Mouse (Mus musculus) heart, embryonic 10.5 days (tissue): ENCODE measurements at regions not wholly inside any gene's neighbourhood (a gene's known extent, or its start where the extent isn't known, plus 50 kb on each side); places are given as distances from the start of the nearest gene placed in this dataset.
"Not testable (repeated sequence)": the region's sequence is repeated elsewhere in the genome, so short reads cannot be mapped to it uniquely, and the experiment has no call there.

ENCODE experiments used
- DNase-seq: peaks from one replicate; pipeline ENCODE4 v3.0.0-alpha.2; 2017; ENCODE audit warnings: low spot score
- H3K27ac ChIP-seq: fragments of 300-500 bp; sonication (generic); 2 replicates; pipeline ENCODE4 v1.5.1; 2016; ENCODE audit warnings: mild to moderate bottlenecking
- H3K27me3 ChIP-seq: fragments of 300-500 bp; sonication (generic); 2 replicates; pipeline ENCODE4 v1.6.1; 2016; ENCODE audit warnings: mild to moderate bottlenecking; ENCODE audit not compliant: poor library complexity, insufficient read depth, severe bottlenecking
- H3K36me3 ChIP-seq: fragments of 300-500 bp; sonication (generic); 2 replicates; pipeline ENCODE4 v1.6.1; 2016; ENCODE audit warnings: mild to moderate bottlenecking, moderate library complexity
- H3K4me1 ChIP-seq: fragments of 300-500 bp; sonication (generic); 2 replicates; pipeline ENCODE4 v1.6.1; 2016; ENCODE audit warnings: mild to moderate bottlenecking
- H3K4me3 ChIP-seq: fragments of 300-500 bp; sonication (generic); 2 replicates; pipeline ENCODE4 v1.5.1; 2016; ENCODE audit warnings: mild to moderate bottlenecking, moderate library complexity
- H3K9me3 ChIP-seq: fragments of 300-500 bp; sonication (generic); 2 replicates; pipeline ENCODE4 v1.6.1; 2016; ENCODE audit warnings: mild to moderate bottlenecking, moderate library complexity
- WGBS: fragments of 180-500 bp; shearing (Covaris S2); methylation state at CpG from one replicate; pipeline ENCODE4 v1.1.7; 2016; 5-methylcytosine and 5-hydroxymethylcytosine counted together

- H3K9me3 ChIP-seq, DNase-seq, H3K27me3 ChIP-seq, H3K27ac ChIP-seq, H3K36me3 ChIP-seq, H3K4me1 ChIP-seq: not testable (repeated sequence)
- WGBS = under 1% methylated on average over 41 of the region's 42 CpGs
- H3K4me3 ChIP-seq = peak overlapping the region; percentile 41
These were observed 461.1 kb downstream of the Gm21863 start for GRCm38 (mm10) chr12:20415397-20415796.

DNA sequence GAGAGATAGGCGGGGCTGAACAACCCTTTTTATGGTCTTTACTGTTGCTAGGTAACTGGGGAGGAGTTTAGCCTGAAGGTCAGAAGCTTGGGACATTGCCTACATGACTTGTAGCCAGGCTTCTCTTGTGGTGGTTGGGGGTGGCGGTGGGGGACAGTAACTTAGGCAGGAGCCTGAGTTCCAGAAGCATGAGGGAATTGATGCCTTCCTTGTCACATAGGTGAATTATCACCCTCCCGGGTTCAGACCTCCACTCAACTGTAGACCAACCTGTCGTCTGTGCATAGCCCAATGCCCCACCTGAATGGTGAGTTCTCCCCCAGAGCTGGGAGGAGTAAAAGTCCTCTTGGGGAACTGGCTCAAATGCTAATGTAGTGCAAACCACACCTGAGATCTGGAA is 472.1 kb downstream of the Gm21863 start:
- H3K36me3 ChIP-seq, H3K4me1 ChIP-seq, DNase-seq, H3K27ac ChIP-seq, H3K9me3 ChIP-seq, H3K27me3 ChIP-seq, H3K4me3 ChIP-seq: not testable (repeated sequence)
- WGBS = 73% methylated on average over 3 of the region's 4 CpGs

- not testable (repeated sequence) for H3K9me3 ChIP-seq
- 43% methylated on average over 1 of the region's 1 CpGs for WGBS
These were observed 510.3 kb downstream of the Gm21863 start for GRCm38 (mm10) chr12:20464585-20464984.

More at GRCm38 (mm10) chr12:20464585-20464984, 510.3 kb downstream of the Gm21863 start:
- H3K36me3 ChIP-seq, H3K27me3 ChIP-seq, H3K27ac ChIP-seq, H3K4me1 ChIP-seq, H3K4me3 ChIP-seq, DNase-seq: not testable (repeated sequence)
